Mouse (Mus musculus) MEL (cell line): Measurements from ENCODE around the gene Rpl3.

Experiments
- CTCF ChIP-seq, 3 experiments: IDR thresholded peaks in 2 of 3; conservative IDR thresholded peaks in 1 of 3; 2 replicates each; pipeline ENCODE4 v1.5.1; 2011 to 2012; ENCODE audit warnings: low read length in 3 of 3, low read depth in 2 of 3, mild to moderate bottlenecking in 2 of 3, improper control_type of control experiment in 1 of 3, inconsistent platforms in 1 of 3, mixed read lengths in 1 of 3, moderate library complexity in 1 of 3; ENCODE audit not compliant: control insufficient read depth in 1 of 3, insufficient read depth in 1 of 3, poor library complexity in 1 of 3, severe bottlenecking in 1 of 3
- EP300 ChIP-seq, 2 experiments: IDR thresholded peaks; 2 replicates each; pipeline ENCODE4 v1.6.1; 2011; ENCODE audit warnings: improper control_type of control experiment in 2 of 2, low read length in 2 of 2, low read depth in 1 of 2, mild to moderate bottlenecking in 1 of 2
- JUND ChIP-seq: IDR thresholded peaks from 2 replicates; pipeline ENCODE4 v1.6.1; 2011; ENCODE audit warnings: low read depth, mild to moderate bottlenecking, improper control_type of control experiment, low read length
- POLR2A ChIP-seq, 2 experiments: IDR thresholded peaks; 2 replicates each; pipeline ENCODE4 v1.6.1; 2011 to 2012; ENCODE audit warnings: low read length in 2 of 2, mild to moderate bottlenecking in 2 of 2, control low read depth in 1 of 2, improper control_type of control experiment in 1 of 2, low read depth in 1 of 2, moderate library complexity in 1 of 2; ENCODE audit not compliant: control insufficient read depth in 1 of 2, insufficient read depth in 1 of 2, poor library complexity in 1 of 2

DNA sequence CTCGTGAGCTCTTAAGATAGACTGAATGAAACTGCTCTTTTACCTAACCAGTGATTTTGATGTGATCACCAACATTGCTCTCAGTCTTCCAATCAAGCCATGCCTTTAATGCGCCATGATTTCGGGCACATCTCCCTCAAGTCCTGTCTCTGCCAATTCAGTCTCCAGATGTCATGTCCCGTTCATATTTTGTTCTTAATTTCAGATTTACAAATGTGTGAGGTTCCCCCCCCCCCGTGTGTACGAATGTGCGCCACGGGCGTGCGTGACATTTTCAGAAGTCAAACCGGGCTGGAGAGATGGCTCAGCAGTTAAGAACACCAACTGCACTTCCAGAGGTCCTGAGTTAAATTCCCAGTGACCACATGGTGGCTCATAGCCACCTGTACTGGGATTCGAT is 7.9 kb downstream of the Rpl3 start:
- TF ChIP-seq CTCF (IDR thresholded peaks at IDR 0.05 in 2 of 3, conservative IDR thresholded peaks at IDR 0.05 in 1 of 3; ENCODE audit: control insufficient read depth in 1 of 3, insufficient read depth in 1 of 3, low read depth in 2 of 3, low read length in 3 of 3, poor library complexity in 1 of 3, severe bottlenecking in 1 of 3): no peak
- TF ChIP-seq EP300 (IDR thresholded peaks at IDR 0.05; ENCODE audit: low read depth in 1 of 2, low read length in 2 of 2): no peak
- no peak for TF ChIP-seq JUND
- no peak for TF ChIP-seq POLR2A (IDR thresholded peaks at IDR 0.05; ENCODE audit: control insufficient read depth in 1 of 2, insufficient read depth in 1 of 2, low read depth in 1 of 2, low read length in 2 of 2, poor library complexity in 1 of 2)
